Mouse (Mus musculus): ENCODE measurements at regions not wholly inside any gene's neighbourhood (a gene's known extent, or its start where the extent isn't known, plus 50 kb on each side); places are given as distances from the start of the nearest gene placed in this dataset.

- DNase-seq (ENCODE audit: low spot score), result no peak
Measured at GRCm38 (mm10) chr2:133362693-133363443, 189.1 kb upstream of the Bmp2 start.

GRCm38 (mm10) chr2:133371490-133372215, 180.3 kb upstream of the Bmp2 start:
- no peak for DNase-seq (ENCODE audit: low spot score)

DNA sequence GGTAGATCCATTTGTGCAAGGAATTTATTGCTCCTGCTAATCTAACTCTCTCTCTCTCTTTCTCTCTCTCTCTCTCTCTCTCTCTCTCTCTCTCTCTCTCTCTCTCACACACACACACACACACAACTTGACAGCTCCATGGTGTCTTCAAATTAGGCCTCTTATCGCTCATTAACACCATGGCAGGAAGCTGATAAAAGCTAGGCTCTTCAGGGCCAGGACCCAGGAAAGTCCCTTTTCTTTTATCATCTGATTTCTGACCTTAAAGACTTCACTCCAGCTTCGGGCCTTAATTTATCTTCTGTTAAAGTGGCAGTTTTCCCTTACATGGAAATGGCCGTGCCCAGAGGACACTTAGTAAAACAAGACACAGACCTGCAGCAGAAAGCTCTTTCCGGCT, 178.4 kb upstream of the Bmp2 start:
- DNase-seq (ENCODE audit: low spot score), result no peak

- no peak for DNase-seq (ENCODE audit: low spot score)
Measured at GRCm38 (mm10) chr2:133381054-133381453, 170.9 kb upstream of the Bmp2 start.

DNA sequence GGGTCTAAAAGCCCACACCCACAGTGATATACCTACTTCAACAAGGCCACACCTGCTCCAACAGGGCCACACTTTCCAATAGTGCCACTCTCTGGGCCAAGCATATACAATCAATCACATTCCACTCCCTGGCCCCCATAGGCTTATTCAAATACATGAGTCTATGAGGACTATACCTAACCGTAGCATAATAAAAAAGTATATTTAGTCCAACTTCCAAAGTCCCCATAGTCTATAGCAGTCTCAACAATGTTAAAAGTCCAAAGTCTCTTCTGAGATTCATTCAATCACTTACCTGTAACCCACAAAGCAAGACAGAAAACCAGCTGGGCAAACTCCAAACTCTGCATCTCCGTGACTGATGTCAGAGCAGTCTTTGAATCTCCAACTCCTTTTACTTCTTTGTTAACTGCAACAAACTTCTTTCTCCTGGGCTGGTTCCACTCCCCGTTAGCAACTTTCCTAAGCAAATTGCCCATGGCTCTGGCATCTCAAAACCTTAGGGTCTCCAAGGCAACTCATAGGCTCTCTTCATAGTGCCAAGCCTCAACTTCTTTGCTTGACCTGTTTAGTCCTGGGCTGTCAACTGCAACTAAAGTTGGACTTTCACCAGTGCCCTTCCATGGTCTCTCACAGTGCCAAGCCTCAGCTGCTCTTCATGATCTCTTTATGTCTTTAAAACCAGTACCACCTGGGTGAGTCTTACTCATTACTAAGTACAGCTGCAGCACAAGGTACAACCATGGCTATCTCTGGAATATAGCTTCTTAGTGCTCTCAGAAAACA, 168.6 kb upstream of the Bmp2 start:
- DNase-seq (ENCODE audit: low spot score), result no peak

DNA sequence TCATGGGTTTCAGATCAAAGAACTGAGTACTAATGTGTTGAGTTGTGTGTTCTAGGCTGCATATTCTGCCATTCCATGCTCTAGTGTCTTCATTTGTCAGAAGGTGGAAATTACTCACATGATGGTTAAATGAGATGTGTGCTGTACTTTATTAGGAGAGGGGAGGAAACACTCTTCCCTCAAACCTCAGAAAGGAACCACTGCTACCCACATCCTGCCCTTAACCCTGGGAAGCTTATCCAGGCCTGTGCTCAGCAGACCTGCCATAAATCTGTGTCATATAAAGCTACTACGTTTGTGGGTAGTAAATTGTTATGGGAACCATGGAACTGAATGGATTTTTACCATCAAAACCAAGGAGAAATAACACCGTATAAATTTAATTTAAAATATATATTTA, 166.7 kb upstream of the Bmp2 start:
- DNase-seq (ENCODE audit: low spot score), result no peak

DNA sequence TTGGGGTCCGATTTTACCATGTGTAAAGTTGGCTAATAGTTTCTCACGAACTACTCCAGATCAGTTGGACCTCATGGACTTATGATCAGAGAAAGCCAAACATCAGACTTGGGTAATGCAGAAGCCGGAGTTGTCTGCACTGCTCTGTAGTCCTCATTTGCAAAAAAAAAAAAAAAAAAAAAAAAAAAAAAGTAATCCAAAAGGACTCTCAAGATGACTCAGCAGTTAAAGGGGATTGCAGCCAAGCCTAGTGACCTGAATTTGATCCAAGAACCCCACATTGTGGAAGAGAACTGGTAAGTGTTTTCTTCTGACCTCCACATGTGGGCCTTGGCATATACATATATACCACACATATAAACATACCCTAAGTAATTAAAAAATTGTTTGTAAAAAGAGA, 164.6 kb upstream of the Bmp2 start:
- no peak for DNase-seq (ENCODE audit: low spot score)

GRCm38 (mm10) chr2:133392298-133392697, 159.7 kb upstream of the Bmp2 start:
- no peak for DNase-seq (ENCODE audit: low spot score)

DNA sequence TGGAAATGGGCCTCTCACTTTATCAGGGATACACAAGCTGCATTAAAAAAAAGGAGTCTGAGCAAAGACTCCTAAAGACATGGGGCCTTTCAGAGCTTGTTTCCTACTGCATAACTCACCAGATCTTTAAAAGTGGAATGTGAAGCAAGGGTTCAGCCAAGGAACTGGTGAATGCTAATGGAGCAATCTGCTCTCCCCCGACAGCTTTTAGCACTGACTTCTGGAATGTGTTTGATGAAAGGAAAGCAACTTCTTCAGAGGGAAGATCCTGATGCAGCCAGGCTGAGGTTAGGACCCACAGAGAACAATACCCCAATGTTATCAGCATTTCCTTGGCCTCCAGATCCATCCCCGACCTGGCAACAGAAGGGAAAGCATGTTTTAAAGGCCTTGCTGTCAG, 154.4 kb upstream of the Bmp2 start:
- no peak for DNase-seq (ENCODE audit: low spot score)

DNA sequence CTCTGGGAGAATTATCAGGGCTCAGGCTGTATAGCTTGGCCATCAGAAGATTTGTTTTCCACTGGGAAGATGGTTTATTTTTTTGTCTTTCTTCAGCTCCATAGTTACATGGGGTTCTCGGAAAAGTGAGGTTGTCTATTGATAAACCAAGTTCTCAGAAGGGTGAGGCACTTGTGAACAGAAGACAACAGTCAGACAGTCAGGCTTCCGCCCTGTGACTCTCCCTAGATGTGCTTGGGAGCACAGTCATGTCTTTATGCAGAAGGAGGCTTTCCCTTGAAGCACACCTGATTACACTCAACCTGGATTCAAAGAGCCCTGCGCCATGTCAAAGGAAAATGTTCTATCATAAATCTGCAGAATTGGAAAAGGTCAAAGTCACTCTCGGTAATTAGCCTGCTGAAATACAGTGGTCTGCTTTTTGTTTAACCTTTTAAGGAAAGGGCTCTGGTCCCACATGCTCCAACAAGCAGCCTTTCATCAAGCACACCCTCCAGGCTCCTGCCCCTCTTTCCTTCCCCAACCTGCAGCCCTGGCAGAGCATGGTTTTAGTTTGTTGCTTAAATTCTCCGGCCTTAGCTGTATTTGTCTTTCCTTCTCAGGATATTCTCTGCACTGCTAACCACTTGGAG, 152.8 kb upstream of the Bmp2 start:
- DNase-seq (ENCODE audit: low spot score), result no peak

- no peak for DNase-seq (ENCODE audit: low spot score)
Measured at GRCm38 (mm10) chr2:133400963-133401362, 151.0 kb upstream of the Bmp2 start.

- no peak for DNase-seq (ENCODE audit: low spot score)
Measured at GRCm38 (mm10) chr2:133416990-133417581, 134.9 kb upstream of the Bmp2 start.

GRCm38 (mm10) chr2:133419686-133420303, 132.2 kb upstream of the Bmp2 start:
- no peak for DNase-seq (ENCODE audit: low spot score)

DNA sequence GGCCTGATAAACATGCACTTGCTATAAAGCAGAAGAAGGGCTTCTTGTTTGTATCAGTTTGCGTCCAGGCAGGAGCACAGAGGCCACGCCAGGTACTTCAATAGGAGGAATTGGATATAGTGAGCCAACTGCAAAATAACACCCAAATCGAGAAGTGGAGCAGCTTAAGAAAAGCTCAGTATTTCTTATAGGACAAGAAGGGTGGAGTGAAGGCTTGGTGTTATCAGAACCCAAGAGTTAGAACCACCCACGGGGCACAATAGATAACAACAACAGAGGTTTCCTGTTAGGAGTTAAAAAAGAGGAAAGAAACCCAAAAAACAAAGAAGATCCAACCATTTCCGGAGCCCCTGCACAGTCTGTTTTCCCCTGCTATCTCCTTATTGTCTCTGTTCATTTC, 126.4 kb upstream of the Bmp2 start:
- no peak for DNase-seq (ENCODE audit: low spot score)

GRCm38 (mm10) chr2:133427039-133427438, 124.9 kb upstream of the Bmp2 start:
- DNase-seq (ENCODE audit: low spot score), result no peak

GRCm38 (mm10) chr2:133429369-133430062, 122.4 kb upstream of the Bmp2 start:
- DNase-seq (ENCODE audit: low spot score), result peak; percentile 6

- no peak for DNase-seq (ENCODE audit: low spot score)
Measured at GRCm38 (mm10) chr2:133430741-133431438, 121.1 kb upstream of the Bmp2 start.

- no peak for DNase-seq (ENCODE audit: low spot score)
Measured at GRCm38 (mm10) chr2:133432141-133432813, 119.7 kb upstream of the Bmp2 start.
